Mouse (Mus musculus) kidney, adult 2 months (tissue): ENCODE measurements at regions not wholly inside any gene's neighbourhood (a gene's known extent, or its start where the extent isn't known, plus 50 kb on each side); places are given as distances from the start of the nearest gene placed in this dataset.

Experiments
- DNase-seq: peaks from one replicate; pipeline ENCODE4 v3.0.0; 2021
- H3K27ac ChIP-seq: fragments of 200-500 bp; 2 replicates; pipeline ENCODE4 v1.5.1; 2012; ENCODE audit warnings: low read depth, low read length, control low read depth, inconsistent platforms; ENCODE audit not compliant: insufficient read depth
- H3K27me3 ChIP-seq: fragments of 200-500 bp; replicated peaks from 2 replicates; pipeline ENCODE4 v1.6.1; 2012; ENCODE audit warnings: mild to moderate bottlenecking, moderate library complexity, low read length, inconsistent platforms; ENCODE audit not compliant: control insufficient read depth, insufficient read depth
- H3K36me3 ChIP-seq: fragments of 200-500 bp; 2 replicates; pipeline ENCODE4 v1.6.1; 2012; ENCODE audit warnings: mild to moderate bottlenecking, moderate library complexity, low read length, inconsistent platforms; ENCODE audit not compliant: control insufficient read depth, insufficient read depth
- H3K4me1 ChIP-seq: fragments of 200-500 bp; 2 replicates; pipeline ENCODE4 v1.6.1; 2011; ENCODE audit warnings: low read length; ENCODE audit not compliant: control insufficient read depth, insufficient read depth
- H3K4me3 ChIP-seq: fragments of 200-500 bp; 2 replicates; pipeline ENCODE4 v1.5.1; 2011; ENCODE audit warnings: mild to moderate bottlenecking, low read depth, low read length, control low read depth; ENCODE audit not compliant: insufficient read depth
- CTCF ChIP-seq: fragments of 200-500 bp; conservative IDR thresholded peaks from 2 replicates; pipeline ENCODE4 v1.5.1; 2011; ENCODE audit warnings: low read depth, mild to moderate bottlenecking, control low read depth, low read length, moderate library complexity, mixed read lengths; ENCODE audit not compliant: insufficient read depth, insufficient read length
- POLR2A ChIP-seq: fragments of 200-500 bp; IDR thresholded peaks from one replicate; pipeline ENCODE4 v1.6.1; 2011; ENCODE audit warnings: low read depth, low read length, control low read depth
- WGBS: fragments of 180-500 bp; shearing (Covaris S2); methylation state at CpG from one replicate; pipeline ENCODE4 v1.1.7; 2018; 5-methylcytosine and 5-hydroxymethylcytosine counted together

DNA sequence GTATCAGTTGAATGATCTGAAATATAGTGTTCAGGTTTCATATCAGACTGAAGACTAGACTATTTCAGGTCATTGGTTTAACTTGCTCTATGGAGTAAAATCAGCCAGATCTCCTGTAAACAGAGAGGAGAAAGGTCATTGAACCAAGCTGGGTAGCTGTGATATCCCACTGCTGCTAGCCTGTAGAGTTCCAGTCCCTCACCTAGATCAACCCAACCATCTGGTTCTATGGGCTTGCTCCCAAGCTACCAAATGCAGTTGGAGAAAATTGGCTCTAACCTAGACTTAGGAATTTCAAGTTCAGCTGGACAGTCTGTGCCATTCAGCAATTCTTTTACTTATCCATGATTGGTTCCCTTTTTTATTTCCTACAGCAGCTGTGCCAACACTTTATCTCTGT lies 373.1 kb upstream of the Atp2b1 start:
- H3K4me1 ChIP-seq: peaks cover 3% of the 10 kb centered on the region; the same call in 1 of the 2 replicates
- no peak overlapping the region for H3K27ac ChIP-seq
- no peak overlapping the region for H3K4me3 ChIP-seq
- no peaks in the 10 kb centered on the region for H3K27me3 ChIP-seq
- TF ChIP-seq CTCF (no peak), POLR2A (no peak)
- no peak for DNase-seq
- H3K36me3 ChIP-seq: no peaks in the 10 kb centered on the region

GRCm38 (mm10) chr10:98542072-98542471 lies 372.1 kb upstream of the Atp2b1 start:
- TF ChIP-seq POLR2A: no peak
- no peak for TF ChIP-seq CTCF
- no peak overlapping the region for H3K4me3 ChIP-seq
- no peak for DNase-seq
- H3K4me1 ChIP-seq: peaks cover 3% of the 10 kb centered on the region; the same call in 1 of the 2 replicates
- H3K27ac ChIP-seq: no peak overlapping the region
- no peaks in the 10 kb centered on the region for H3K27me3 ChIP-seq
- H3K36me3 ChIP-seq: no peaks in the 10 kb centered on the region
- WGBS: 90% methylated on average over 2 of the region's 2 CpGs

DNA sequence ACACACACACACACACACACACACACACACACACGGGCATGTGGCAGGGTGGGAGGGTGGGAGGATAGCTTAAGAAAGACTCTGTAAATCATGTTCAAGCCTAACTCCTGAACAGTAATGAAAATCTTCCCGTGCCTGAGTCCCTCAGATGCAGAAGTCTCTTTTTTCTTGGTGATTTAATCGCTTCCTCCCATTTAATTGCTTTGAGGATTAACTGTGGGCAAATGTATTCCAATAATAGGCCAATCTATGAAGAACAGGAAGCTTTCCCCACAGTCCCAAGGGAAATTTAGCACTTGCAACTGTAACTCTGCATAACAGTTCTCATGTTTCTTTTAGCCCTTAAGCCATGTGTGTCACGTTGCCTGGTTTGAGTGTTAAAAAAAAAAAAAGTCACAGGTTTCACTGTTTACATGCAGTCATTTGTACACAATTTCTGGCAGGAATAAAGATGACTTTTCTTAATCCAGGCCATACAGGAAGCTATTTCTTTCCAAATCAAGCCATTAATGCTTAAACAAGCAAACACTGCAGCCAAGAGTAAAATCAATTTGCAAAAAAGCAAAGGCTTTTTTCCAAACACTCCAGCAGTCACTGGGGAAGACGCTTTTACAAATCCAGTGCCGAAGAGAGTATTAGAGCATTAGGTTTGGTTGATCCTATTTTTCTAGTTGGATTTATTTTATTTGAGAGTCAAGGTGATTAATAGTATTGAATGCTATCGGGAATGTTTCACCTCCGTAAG lies 370.8 kb upstream of the Atp2b1 start:
- Histone ChIP-seq H3K4me1 (peaks cover 3% of the 10 kb centered on the region; the same call in 1 of the 2 replicates), H3K4me3 (no peak overlapping the region), H3K27me3 (no peaks in the 10 kb centered on the region), H3K36me3 (no peaks in the 10 kb centered on the region), H3K27ac (no peak overlapping the region)
- peak; percentile 40 for DNase-seq
- TF ChIP-seq CTCF (no peak), POLR2A (no peak)
- 28% methylated on average over 8 of the region's 8 CpGs for WGBS

GRCm38 (mm10) chr10:98543998-98544349 lies 370.2 kb upstream of the Atp2b1 start:
- no peak for TF ChIP-seq CTCF
- TF ChIP-seq POLR2A: no peak
- Histone ChIP-seq H3K4me1 (peaks cover 3% of the 10 kb centered on the region; the same call in 1 of the 2 replicates), H3K27ac (no peak overlapping the region), H3K36me3 (no peaks in the 10 kb centered on the region), H3K4me3 (no peak overlapping the region), H3K27me3 (no peaks in the 10 kb centered on the region)
- 69% methylated on average over 5 of the region's 5 CpGs for WGBS
- peak; percentile 12 for DNase-seq

DNA sequence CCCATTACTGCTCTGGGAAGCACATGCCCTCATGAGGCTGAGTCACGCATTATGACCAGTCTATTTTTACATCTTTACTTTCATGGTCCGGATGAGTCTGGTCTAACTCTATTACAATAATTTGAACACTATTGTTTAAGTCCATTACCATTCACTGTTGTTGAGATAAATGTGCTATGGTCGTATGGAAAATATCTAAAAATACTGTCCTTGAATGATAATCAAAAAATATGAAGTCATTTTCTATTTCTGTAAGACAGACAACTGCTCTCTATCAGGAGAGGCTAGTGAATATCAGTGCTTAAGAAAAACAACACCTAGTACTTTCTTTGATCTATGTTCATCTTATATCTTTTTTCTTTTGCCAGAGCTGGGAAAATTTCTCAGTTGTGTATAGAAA lies 359.6 kb upstream of the Atp2b1 start:
- TF ChIP-seq POLR2A (no peak), CTCF (no peak)

DNA sequence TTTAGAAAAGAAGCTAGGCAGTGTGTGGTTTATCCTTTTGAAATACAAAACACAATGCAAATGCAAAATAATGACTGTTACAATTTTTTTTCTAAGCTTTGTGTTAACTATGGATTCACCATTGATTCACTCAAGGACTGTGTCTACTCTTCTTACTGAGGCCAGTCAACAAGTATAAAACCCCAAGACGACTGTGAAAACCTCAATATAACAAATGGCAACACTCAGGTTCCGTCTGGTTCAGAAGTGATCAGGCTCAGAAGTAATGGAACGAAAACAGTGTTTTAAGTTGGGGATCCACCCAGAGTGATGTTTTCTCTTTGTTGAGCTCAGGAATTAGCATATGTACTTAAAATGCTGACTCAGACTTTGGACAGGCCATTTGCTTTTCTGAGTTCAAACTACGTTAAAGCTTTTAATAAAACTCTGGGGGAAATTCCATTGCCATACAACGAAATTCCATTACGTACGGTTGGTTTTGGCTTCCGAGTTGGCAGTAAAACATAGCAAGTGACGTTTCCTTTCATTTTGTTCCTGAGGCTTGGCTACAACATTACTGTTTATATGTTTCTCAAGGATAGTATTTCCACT lies 356.6 kb upstream of the Atp2b1 start:
- whole genome bisulfite sequencing: 72% methylated on average over 9 of the region's 9 CpGs
- no peaks in the 10 kb centered on the region for H3K4me1 ChIP-seq
- no peaks in the 10 kb centered on the region for H3K27me3 ChIP-seq
- H3K4me3 ChIP-seq: no peak overlapping the region
- TF ChIP-seq POLR2A (no peak), CTCF (no peak)
- DNase-seq: no peak
- no peaks in the 10 kb centered on the region for H3K36me3 ChIP-seq
- H3K27ac ChIP-seq: no peak overlapping the region

More for the DNA sequence above, 359.6 kb upstream of the Atp2b1 start:
- Histone ChIP-seq H3K27me3 (no peaks in the 10 kb centered on the region), H3K4me3 (no peak overlapping the region), H3K4me1 (no peaks in the 10 kb centered on the region), H3K27ac (no peak overlapping the region), H3K36me3 (no peaks in the 10 kb centered on the region)
- no peak for DNase-seq
- WGBS: 76% methylated on average over 3 of the region's 3 CpGs

- Histone ChIP-seq H3K27me3 (no peaks in the 10 kb centered on the region), H3K4me3 (no peak overlapping the region), H3K36me3 (no peaks in the 10 kb centered on the region), H3K27ac (no peak overlapping the region), H3K4me1 (no peaks in the 10 kb centered on the region)
- TF ChIP-seq CTCF: no peak
- no peak for TF ChIP-seq POLR2A
- 93% methylated on average over 2 of the region's 2 CpGs for WGBS
- no peak for DNase-seq
Measured at GRCm38 (mm10) chr10:98558560-98558959, 355.6 kb upstream of the Atp2b1 start.

- WGBS: 86% methylated on average over 2 of the region's 2 CpGs
- H3K4me1 ChIP-seq: no peaks in the 10 kb centered on the region
- H3K4me3 ChIP-seq: no peak overlapping the region
- no peak for TF ChIP-seq POLR2A
- TF ChIP-seq CTCF: no peak
- H3K27me3 ChIP-seq: no peaks in the 10 kb centered on the region
- H3K36me3 ChIP-seq: no peaks in the 10 kb centered on the region
- H3K27ac ChIP-seq: no peak overlapping the region
- DNase-seq: no peak
Measured at GRCm38 (mm10) chr10:98562297-98562912, 351.8 kb upstream of the Atp2b1 start.
